Mouse (Mus musculus) A20 (cell line): ENCODE data around the gene Ube4b.

Source experiments
- DNase-seq: peaks from one replicate; pipeline ENCODE4 v3.0.0-alpha.2; 2011; ENCODE audit warnings: low read depth, low spot score

Gene Ube4b

DNA sequence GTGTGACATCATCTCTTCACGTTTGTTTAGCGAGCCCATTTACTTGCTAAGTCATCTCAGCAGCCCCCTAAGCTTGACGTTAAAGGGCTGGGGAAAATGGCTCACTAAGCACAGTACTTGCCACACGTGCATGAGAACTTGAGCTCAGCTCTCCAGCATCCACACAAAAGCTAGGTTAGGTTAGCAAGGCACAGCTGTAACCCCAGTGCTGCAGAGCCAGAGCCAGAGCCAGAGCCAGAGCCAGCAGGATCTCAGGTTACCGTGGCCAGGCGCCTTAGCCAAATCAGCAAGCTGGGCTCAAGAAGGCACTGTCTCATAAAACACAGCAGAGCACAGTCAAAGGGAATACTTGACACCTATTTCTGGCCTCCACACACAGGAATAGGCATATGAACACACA, 31.0 kb downstream of the Ube4b start:
- no peak for DNase-seq

DNA sequence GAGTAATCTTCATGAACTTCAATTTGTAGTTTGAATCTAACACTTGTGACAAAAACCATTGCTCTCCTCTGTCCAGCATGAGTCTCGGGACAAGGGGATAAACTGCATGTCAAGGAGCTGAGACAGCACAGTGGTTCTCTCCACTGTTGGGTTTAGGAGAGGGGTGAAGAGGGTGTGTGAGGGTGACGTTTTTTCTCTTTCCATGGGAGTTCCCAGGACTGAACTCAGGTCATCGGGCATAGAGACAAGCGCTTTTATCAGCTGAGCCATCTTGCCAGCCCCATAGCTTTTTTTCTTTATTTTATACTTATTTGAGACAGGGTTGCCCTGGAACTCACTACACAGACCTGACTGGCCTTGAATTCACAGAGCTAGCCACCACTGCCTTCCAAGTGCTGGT, 32.3 kb downstream of the Ube4b start:
- no peak for DNase-seq

DNA sequence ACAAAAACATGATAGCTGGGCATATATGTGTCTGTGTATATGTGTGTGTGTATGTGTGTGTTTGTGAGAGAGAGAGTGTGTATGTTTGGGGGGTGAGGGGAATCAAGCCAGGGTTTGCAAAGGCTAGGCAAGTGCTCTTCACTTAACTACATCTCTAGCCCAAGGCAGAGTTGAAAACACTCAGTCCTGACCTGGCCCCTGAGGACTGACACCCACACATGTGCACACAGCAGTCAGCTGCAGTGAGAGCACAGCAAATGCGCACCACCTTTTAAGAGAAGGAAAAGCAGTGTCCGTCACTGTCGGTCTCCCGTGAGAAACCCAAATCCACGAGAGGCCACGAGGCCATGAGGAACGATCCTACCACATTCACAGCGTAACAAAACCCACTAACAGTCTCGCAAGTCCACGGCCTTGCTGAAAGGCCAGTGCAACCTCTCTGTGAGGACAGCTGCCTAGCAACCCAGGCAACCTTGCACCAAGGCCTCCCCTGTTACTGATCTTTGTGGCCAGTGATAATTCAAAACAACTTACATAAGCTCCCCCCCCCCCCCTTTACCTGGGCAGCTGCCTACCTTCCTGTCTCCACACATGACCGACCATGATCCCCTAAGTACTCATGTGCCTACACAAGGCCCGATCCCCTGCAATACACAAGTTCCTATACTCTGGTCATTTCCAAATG, 33.1 kb downstream of the Ube4b start:
- peak; percentile 58 for DNase-seq

DNA sequence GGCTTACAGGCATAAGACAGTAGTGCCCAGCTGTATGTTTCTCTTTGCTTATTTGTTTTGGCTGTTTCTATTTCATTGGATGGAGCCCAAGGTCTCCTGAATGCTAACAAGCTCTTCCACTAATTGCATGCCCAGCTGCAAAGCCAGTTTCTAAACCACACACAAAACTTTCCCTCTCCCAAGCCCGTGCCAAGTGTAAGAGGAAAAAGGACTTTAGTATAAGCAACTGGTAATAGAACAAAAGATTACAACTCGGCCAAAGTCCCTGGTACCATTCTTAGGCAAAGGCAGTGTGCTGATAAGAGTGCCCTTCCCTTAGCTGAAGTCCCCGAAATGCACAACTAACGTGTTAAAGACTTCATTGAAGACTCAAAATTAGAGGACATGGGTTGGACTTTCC, 34.2 kb downstream of the Ube4b start:
- no peak for DNase-seq

DNA sequence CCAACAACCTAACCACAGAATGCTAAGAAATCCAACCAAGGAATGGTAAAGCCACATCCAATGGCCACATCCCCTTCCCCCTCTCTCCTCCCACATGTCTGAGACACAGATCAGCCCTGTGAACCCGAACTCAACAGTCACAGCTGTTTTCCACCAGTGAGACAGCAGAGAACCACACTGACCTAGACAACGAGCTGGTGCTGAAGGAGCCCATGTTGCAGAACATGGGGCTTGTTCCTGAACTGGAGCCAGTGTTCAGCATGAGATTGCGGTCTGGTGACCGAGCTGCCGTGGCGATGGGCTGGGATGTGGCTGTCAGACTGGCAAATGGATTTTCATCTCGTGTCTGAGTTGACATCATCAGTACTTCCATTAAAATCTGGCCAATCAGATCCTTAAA, 45.5 kb downstream of the Ube4b start:
- DNase-seq, result no peak

DNA sequence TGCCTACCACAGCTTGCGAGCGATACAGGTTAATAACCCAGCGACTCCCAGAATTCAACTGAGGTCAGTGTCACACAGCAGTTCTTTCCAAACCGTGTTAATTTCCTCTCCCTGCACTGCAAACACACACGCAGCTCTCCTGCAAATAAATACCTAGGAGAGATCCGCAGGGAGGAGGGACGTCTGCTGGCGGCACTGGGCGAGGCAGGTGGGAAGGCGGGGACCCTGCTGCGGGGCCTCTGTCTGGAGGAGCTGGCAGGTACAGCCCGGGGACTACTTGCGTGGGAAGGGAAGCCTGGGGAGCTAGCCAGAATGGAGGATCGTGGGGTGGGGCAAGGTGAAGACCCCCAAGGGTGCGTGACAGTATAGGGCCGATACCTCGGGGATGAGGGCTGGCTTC, 46.7 kb downstream of the Ube4b start:
- DNase-seq, result no peak

DNA sequence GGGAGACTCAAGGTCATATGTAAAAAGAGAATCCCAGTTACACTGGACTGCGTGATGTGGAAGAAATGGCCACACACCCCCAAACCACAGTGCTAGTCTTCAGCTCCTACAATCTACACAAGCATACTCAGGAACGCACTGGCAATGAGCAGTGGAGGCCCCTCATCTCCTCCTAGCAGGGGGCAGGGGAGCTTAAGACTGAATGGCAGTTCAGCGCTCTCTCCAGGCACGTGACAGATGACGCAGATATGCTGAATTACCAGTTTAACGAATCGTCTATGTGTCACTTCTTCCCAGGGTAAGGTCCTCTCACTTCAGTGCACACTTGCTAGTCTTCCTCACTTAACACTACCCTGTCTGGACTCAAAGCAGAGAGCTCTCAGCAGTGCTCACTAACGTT, 47.7 kb downstream of the Ube4b start:
- no peak for DNase-seq

DNA sequence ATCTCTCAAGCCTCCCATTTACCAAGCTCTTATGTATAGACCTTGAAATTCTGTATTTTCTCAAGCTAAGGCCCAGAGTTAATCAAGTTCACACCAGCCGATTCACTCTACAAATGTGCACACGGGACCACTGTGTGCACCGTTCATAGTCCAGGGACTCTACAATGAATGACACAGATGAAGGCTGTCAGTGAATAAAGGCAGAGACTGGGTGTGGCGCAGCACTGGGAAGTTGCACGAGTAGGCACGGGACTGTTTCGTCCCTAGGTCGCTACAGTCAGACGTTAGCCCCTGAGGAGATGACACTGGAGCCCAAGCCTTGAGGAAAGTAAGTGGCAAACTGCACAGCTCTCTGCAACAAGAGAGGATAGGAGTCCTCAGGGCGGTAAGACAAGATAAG, 50.5 kb downstream of the Ube4b start:
- DNase-seq, result no peak

DNA sequence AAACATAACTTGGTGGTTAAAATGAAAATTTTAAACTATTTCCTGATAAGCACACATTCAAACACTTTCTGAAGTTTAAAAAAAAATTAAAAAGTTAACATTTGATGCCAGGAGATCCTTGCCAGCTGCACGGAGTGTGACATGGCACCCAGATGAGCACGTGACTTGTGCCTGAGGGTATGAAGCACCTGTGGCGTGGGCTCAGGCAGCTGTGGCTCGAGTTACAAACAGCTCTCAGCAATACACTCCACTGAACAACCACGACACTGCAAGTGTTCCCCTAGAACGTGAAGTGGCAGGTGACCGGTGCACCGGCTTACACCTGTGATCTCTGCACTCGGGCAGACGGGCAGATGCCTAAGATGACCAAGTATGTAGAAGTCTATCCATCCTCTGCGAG, 51.9 kb downstream of the Ube4b start:
- DNase-seq, result no peak

DNA sequence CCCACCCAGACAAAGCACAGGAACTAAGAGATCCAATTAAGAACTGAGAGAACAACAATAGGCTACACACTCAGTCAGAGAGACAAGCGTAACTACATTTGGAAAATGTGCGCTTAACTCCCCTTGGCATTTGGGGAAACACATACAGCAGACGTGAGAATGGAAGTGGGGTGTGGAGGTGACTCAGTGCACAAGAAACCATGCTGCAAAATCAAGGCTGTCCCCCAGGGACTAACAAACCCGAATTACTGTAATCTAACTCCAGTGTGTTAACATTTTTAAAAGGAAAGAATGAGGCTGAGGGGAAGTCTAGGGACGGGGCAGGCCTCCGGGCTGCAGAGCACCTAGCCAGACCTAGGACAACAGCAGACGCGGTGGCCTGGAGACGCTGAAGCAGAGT, 52.6 kb downstream of the Ube4b start:
- no peak for DNase-seq

DNA sequence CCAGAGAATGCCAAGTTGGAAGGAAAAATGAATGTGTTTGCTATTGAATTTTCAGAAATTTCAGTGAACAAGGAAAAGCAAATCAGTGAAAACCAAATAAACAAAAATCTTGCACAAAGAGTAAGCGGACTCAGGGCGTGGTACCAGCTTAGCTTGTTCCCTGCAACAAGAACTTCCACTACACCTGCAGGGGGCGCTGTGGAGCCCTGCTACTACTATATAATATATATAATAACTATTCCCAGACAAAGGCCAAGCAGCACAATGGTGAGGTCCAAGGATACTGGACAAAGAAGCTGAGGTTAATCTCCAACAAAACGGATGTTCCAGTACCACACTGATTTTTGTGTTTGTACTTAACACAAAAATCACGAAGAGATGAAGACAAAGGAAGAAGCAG, 53.1 kb downstream of the Ube4b start:
- peak; percentile 43 for DNase-seq

DNA sequence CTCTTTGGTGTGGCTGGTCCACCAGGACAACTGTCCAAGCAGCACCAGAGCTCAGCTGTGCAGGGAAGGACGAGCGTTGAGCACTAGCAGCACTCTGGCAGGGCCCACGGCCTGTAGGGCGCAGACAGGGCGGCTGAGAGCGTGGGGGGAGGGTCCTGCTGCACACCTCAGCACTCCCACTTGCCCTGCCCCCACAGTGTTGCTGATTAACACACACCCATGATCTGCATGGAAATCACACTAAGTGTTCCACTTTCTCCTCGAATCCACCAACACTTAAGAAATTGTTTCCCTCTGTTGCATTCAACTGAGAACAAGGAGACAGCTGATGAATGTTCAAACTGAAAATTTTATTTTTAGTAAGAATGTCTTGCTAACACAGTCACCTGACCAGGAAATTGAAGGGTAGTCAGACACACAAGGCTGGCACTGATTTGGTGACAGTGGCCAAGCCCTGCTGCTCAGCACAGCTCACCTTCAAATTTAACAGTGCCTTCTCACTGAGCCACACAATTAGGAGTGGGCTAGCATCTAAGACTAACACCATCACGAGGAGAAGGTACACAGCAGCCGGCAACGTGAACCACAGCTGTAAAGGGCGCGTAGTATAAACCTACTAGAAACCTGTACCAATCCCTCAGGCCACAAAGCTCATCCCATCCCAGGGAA, 60.7 kb downstream of the Ube4b start:
- no peak for DNase-seq

DNA sequence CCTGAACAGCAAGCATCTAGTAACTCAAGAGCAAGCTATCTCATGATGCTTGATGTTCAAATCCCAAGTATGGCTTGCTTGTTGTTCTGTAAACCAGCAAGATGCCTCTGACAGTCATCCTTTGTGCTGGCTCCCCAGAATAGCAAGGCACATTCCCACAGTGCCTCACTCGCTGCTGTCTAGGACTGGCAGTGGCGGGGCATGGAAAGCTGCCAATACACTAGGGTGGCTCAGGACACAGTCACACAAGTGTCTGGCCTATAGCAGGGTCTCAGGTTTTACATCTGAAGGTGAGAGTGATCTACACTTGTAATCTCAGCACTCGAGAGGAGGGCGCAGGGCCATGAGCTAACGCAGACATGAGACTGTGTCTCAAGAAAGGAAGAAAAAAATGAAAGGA, 61.7 kb downstream of the Ube4b start:
- no peak for DNase-seq

DNA sequence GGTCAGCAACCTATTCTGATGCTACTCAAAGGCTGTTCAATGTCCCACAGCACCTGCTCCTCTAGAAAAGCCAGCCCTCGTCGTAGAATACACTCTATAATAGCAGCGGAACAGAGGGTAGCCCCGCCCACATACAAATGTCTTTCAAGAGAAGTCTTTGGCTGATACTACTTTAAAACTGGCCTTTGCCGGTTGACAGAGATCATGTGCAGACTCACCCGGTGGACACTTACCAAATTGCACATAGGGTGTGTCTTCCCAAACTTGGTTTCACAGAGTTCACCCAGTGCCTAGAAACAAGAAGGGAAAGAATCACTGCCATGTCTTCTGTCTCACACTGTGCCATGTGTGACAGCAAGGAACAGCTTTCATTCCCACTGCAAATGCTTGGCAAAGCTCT, 65.5 kb downstream of the Ube4b start:
- DNase-seq, result no peak

DNA sequence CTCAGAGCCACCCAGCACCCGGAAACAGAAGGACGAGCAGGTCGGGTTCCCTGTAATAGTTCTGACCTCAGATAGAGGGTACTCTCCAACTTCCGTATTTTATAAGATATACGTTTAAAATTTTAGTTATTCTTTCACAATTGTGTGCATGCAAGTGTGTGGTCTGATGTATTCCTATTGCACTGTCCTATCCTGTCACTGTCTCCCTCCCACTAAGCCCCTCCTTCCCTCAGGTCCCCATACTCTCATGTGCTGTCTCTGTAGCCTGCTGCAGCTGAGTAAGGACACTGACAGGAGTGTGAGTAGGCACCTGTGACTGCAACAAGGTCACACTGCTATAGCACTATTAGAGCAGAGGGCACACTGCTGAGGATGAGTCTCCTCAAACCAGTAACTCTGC, 65.9 kb downstream of the Ube4b start:
- DNase-seq, result no peak

DNA sequence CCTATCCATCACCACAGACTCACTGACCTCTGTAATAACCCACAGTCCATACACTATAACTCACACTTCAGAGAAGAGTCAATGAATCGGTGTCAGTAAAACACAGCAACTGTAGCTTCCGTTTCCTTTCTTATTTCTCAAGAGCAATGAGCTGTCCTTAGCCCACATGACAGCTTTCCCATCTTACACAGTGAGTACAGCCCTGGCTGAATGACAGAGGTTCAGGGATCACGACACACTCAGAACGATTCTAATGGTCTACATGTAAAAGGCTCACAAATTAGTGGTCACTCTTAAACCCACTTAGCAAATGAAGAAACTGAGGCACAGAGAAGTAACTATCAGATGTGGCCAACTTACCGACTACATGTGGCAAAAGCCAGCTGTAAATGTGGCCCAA, 68.6 kb downstream of the Ube4b start:
- DNase-seq, result no peak

DNA sequence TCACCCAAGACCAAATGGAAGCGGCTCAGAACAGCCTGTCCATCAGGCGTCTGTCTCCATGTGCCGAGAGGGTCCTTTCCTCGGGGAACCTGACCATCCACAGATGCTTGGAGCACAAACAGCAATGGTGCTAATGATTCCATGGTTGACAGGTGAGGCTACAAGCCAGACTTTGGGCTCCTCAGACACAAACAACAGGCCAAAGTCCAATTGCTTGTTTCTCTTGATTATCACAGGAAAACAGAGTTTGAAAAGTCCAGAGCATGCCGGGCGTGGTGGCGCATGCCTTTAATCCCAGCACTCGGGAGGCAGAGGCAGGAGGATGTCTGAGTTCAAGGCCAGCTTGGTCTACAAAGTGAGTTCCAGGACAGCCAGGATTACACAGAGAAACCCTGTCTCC, 71.9 kb downstream of the Ube4b start:
- DNase-seq, result no peak

DNA sequence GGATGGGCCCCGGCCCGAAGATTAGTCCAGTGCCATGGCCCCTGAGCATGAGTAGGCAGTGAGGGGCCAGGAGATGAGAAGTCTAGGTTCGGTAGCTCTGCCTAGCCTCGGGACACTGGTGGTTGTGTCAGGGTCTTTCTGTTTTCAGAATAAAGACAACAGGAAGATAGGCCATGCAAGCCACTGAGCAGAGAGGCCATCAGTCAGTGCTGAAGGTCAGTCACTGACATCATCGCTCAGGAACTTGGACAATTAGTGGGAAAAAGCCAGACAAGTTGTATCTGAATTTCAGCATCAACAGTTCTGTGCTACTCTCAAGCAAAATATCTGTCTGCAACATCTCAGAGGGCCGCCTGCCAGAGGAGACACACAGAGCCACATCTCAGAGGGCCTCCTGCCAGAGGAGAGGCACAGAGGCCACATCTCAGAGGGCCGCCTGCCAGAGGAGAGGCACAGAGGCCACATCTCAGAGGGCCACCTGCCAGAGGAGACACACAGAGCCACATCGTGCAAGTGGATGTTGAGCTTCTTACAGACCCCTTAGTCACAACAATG, 74.9 kb downstream of the Ube4b start:
- no peak for DNase-seq

DNA sequence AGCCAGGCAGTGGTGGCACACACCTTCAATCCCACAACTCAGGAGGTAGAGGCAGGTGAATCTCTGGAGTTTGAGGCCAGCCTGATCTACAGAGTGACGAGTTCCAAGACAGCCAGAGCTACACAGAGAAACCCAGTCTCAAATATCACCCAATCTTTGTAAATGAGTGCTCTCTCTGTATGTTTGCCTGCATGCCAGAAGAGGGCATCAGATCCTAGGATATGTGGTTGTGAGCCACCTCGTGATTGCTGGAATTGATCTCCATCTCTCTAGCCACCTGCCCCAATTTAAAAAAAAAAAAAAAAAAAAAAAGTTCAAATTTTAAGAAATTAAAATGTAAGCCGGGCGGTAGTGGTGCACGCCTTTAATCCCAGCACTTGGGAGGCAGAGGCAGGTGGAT, 77.6 kb downstream of the Ube4b start:
- no peak for DNase-seq

DNA sequence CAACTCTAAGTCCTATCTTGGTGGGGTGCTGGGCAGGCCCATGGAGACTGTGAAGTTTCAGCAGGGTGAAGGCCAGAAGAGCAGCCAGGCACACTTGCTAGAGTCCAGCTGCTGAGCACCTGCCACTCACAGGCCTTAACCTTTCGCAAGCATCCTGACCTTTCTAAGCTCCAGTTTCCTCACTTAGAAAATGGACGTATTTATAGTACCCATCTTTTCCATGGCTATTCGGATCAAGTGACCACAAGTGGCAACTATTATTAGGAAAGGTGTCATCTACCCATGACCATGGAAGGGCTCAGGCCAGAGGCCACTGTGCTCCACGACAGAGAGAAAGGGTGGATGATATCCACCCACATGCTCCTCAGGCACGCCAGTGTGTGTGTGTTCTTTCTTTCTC, 80.7 kb downstream of the Ube4b start:
- no peak for DNase-seq

DNA sequence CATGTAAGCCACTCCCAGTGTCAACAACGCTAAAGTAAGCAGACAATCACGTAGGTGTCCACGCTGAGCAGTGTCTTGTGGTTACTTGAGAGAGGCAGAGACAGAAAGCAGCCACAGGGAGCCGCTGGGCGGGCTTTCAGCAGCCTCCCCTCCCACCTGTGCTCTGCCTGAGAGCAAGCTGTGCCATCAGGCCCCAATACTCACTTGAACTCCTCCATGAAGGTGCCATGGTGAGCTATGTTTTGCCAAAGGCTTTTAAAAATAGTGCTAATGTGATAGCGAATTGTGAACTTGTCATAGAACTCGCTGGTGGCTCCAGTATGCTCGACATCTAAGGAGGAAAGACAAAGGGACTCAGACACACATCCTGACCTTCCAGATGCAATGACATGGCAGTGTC, 82.2 kb downstream of the Ube4b start:
- no peak for DNase-seq

DNA sequence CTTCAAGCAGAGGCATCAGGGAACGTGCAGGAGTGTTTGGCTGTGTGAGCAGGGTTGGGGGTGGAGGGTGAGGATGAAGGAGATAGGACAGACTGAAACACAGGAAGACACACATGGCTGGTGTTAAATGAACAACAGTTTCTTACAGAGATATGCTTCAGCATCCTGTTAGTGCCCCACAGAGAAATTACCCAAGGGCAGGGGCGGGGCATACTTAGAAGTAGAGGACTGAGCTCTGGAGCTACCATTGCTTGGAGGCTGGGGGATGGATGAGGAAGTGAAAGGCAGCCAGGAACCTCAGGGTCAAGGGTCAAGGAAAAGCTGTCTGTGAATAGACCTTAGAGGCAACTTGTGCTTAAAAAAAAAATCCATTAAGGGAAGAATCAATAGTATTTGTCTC, 85.9 kb downstream of the Ube4b start:
- DNase-seq, result peak; percentile 68

DNA sequence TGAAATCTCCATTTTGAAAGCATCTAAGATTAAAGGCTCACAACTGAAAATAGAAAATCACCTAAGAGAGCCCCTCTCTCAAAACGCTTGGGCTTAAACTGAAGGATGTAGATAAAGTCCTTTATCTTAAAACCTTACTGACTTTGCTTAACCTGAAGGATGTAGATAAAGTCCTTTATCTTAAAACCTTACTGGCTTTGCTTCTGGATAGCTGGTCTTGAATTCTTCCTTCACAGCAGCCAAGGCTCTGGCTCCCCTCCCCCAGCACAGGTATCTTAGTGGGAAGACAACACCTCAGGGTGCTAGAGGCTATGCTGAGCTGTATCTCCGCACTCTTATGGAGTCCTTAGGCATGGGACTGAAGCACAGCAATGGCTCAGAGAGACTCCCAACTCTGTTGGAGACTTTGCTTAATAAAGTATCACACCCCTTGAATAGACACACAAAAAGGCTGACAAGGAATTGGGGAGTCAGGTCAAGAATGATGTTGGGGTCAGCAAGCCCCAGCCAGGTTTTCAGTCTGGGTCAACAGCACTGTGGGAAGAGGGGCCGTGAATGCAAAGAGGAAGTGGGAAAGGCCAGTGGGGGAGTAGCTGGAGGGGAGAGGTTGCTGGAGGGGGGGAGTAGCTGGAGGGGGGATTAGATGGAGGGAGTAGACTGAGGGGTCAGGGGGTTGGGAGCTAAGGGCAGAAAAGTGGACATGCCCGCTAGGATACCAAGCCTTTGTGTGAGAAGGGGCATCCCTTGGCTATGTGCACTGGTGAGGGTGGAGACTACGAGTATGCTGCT, 86.9 kb downstream of the Ube4b start:
- no peak for DNase-seq
